Mouse (Mus musculus) CD8-positive naive resting alpha-beta T cell, adult 2 months (primary cell): ENCODE results near the gene Dnmt3l.
"Not testable (repeated sequence)": the region's sequence is repeated elsewhere in the genome, so short reads cannot be mapped to it uniquely, and the experiment has no call there.

Source experiments
- DNase-seq, 2 experiments: peaks; one replicate each; pipeline ENCODE4 v3.0.0; 2022; ENCODE audit warnings: low read depth in 2 of 2, low spot score in 2 of 2

The Dnmt3l gene

DNA sequence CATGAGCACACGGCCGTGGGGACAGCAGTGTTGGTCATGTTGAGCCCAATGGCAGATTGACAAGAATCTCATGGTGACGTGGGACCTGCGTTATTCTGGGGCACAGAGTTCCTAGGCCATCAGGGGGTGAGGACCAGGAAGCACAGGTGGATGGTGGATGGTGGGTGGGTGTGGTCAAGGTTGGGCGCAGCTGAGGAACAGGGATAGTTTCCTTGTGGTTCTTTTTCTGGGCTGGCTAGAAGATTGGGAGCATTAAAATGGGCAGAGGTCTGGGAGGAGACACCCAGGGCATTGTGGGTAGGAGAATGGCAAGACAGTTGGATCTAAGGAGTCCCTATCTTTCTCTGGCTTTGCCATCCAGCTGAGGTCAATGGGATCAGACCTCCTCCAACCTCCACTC is at the start of gene Dnmt3l:
Gene Dnmt3l (plus strand): TSS at position 301 of the 400 bp plus-strand sequence.
- no peak for DNase-seq

DNA sequence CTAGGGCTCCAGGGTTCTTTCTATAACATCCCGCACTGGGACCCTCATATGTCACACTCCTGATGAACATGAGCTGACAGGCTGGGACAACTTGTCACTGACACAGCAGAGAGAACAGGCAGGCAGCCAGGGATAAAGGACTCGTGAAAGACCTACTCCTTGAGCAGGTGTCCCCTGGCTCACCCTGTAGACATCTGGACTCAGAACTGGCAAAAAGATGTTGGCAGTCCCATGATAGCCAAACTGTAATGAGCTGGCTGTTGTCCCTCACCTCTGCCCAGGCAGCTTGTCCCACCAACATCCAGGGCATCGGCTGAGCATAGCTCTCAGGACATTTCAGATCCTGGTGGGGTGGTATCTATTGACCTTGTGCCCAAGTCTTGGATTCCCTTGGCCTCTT is 46.1 kb upstream of the Dnmt3l start:
- no peak for DNase-seq

DNA sequence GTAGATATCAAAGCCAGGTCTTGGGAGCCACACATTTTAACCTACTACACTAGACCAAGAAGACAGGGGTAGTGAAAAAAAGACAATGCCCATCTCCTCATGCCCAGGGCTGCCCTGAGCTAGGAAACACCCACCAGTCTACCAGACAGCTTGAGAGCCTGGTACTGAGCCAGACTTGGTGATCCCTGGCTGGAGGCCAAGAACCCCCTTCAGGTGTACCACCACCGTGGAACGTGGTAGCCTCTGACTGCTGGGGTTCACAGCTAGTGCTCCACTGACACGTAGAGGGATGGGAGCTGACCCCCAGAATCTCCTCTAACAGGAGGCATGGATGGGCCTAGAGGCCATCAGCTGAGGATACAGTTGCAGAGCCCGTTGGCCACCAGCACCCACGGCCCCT is 41.5 kb upstream of the Dnmt3l start:
- DNase-seq = no peak

DNA sequence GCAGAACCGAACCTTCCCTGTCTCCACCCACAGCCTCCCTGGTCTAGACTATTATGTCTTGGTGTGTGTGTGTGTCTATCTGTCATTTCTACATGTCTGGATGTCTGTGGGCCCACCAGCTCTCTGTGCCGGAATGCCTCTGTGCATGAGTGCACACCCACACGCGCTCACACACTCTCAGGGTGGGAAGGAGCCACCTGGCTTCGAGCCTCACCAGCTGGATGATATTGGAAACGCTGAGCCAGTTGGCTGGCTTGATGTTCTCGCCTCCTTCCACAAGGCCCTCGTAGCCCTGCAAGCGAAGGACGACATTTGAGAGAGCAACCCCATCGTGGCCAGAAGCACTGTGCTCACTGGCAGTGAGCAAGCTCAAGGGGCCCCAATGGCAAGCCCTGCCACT is 40.0 kb upstream of the Dnmt3l start:
- DNase-seq = no peak

DNA sequence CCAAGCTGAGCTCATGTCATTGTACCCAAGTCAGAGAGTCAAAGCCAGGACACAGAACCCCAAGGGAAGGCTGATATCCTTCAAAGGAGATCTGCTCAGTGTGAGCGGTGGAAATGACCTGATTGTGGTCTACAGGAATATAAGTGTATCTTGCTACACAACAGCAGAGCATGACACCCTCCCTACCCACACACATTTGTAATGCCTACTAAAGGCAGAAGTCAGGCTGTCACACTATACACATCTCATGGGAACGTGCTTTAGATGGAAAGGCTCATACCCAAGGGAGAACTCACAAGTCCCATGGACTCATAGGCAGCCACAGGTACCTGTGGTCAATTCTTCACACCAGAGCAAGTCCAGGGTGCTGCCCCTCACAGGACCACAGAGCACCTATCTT is 39.4 kb upstream of the Dnmt3l start:
- no peak for DNase-seq

DNA sequence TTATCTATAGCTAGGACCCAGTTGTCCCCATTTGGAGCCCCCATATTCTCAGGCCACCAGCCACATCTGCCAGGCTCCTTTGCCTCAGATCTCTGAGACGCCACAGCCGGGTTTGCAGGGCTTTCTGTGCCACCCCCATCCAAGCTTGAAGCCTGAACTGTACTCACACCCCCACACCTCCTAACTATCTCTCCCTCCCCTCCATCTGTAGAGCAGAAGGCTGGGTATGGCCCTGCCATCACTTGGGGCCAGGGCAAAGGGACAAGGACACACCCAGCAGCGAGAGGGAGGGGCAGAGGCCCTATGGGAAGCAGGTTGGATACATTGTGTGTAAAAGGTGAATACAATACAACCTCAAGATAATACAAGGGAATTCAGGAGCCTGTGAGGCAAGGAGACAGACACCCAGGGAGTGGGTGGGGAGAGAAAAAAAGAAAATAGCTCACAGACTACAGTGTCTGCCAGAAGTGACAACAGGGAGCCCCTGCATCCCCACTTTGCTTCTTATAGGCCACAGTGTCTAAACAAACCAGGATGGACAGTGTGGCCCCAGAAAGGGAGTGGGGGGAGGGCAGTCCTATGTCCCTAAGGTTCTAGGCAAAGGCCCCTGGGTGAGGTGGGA is 37.2 kb upstream of the Dnmt3l start:
- DNase-seq = no peak

DNA sequence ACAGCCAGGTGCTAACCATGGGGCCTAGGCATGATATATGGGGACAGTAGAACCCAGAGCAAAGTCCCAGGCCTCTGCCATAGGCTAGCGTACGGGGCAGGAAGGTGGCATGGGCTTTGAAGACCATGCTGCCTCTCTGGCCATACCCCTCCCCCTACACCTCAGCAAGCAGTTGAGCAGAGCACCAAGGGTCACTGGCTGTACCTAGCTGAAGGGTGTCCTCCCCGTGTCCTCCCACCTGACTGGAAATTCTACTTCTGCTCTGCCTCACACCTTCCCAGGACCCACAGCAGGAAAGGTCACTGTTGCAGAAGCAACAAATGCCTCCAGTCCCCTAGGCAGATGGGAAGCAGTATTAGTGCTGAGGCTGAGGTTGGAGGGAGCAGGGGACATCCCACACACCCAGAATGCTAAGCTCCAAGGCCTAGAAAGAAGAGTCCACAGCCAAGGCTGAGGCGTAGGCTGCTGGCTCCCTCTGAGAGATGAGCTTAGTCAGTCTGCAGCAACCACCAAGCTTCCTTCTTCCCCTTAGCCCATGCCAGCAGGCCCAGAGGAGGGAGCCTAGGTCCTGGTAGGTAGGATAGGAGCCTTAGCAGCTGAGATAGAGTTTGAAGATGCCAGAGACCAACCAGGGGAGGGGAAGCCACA is 35.8 kb upstream of the Dnmt3l start:
- no peak for DNase-seq

DNA sequence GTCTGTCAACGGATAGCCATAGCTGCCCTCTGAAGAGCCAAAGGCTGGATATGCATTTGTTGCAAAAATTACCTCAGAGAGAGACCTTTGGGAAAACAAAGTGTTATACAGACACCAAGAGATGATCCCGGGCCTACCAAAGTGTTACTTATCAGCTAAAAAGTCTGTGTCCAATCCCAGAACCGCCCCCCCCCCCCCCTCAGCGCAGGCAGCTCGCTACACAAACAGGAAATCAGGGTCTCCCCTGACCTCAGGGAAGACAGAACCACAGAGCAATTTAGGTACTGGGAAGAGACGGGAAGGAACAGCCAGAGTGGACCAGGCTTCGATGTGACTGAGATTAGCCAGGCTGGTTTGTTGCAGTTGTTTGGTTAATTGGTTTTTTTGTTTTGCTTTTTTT is 34.5 kb upstream of the Dnmt3l start:
- DNase-seq = no peak

DNA sequence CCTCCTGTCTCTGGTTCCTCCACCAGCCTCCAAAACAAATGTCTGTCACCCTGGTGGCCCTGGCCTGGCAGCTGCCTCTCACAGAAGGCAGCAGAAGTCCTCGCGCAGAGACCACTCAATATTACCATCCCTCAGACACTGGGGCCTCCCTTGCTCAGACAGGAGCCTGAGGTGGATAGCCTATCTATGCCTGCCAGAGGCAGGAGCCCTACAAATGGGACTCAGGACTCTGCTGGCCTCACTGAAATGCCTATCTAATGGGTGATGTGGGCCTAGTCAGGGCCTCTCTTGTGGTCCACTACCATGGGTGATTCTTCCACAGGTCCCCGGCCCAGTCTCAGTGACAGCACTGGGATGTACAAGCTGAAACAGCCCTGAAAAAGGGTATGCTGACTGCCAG is 33.6 kb upstream of the Dnmt3l start:
- DNase-seq = no peak

DNA sequence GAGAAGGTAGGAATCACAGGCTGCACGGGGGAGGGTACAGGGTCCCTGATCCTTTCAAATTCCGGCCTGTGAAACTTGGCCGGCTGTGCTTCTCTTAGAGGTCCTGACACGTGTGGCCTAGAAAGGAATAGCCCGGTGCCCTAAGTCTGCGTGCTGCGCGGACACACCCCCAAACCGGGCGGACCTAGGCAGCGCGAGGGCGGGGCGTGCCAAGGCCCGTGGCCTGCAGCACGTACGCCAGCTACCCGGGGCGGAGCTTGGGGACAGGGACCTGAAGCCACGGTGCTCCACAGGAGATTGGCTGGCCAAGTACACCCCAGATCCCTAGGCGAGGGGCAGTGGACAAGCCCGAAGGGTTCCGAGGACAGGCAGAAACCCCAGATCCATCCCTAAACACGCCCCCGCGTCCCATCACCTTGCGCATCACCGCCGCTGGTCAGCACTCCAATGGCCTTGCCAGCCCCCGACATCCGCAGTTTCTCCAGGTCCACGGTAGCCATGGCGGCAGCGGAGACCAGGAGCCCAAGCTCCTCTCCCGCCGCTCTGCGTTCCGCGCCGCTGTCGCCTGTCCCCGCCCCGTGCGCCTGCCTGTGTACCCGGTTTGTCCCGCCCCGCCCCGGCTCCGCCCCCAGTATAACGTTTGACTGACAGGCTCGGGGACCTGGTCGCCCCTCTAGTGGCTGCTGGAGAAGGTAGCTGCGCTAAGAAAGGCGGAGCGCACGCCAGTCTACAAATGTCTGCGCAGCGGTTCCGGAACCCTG is 32.4 kb upstream of the Dnmt3l start:
- DNase-seq = peak; percentile 93 to 97

DNA sequence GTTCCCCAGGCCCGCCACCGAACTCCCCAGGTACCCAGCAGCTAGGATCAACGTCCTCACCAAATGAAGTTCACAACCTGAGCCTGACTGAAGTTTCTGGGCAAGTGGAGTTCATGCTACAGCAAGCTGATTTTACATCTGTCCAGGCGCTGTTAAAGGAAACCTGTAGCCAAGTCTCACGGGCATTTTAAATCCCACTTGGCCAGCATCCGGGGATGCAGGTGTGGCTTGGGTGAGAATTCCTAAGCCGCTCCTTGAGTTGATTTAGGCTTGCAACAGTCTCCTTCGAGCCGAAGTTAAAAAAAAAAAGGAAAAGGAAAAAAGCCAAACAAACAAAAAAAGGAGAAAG is 31.8 kb upstream of the Dnmt3l start, which contains the start of gene Pfkl:
Gene Pfkl (minus strand): TSS at position 139 of the 349 bp plus-strand sequence.
- DNase-seq = no peak

DNA sequence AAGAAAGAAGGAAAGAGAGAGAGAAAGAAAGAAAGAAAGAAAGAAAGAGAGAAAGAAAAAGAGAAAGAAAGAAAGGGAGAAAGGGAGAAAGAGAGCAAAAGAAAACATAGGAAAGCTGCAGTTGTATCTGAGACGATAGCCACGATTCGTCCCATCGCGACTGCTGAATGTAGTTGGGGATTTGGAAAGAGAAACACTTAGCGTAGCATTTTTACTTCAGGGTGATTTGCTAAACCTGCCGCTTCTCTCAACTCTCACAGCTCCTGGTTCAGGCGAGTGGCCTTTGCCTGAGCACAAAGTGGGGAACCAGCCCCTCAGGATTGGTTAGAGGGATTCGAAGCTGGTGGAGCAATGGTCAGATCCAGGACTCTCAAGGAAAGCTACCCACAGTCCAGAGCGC is 31.4 kb upstream of the Dnmt3l start:
- DNase-seq = no peak

DNA sequence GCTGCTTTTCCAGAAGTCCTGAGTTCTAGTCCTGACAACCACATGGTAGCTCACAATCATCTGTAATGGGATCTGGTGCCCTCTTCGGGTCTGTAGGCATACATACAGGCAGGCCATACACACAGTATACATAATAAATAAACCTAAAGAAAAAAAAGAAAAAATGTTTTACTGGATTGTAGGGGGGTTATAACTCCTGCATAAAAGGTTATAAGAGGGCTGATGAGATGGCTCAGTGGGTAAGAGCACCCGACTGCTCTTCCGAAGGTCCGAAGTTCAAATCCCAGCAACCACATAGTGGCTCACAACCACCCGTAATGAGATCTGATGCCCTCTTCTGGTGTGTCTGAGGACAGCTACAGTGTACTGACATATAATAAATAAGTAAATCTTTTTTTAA is 30.6 kb upstream of the Dnmt3l start:
- DNase-seq = not testable (repeated sequence)

DNA sequence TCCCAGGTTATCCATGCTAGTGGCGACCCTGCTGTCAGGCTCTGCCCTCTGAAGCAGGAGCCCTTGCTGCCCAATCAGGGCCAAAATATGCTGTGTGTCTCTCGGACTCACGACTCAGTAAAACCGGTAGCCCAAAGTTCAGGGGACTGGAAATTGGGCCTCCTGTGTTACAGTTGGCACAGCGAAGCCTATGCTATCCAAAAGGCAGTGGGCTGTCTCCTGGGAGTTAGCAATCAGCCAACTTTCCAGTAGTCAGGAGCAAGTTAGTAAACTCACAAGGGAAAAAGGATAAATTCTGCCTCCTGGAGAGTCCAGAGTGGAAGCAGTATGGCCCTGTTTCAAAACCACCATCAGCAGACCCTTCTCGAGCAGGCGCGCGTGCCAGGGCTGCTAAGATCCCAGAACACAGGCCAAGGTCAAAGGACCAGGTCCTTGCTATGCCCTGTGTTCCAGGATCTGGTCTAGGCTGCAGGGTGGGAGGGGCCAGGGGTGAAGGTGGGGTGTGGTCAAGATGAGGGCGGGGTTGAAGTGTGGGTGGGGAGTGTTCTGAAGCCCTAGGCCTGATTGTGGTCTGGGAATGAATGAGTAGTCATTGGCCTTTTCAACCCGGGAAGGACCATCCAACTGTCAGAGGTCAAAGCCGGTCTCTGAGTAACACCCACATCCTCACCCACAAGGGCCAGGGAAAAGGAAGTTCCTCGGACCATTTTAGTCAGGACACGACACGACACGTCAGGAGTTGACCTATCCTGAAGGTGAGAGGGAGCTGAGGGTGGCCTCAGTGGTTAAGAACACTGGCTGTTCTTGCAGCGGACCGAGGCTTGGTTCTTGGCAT is 28.9 kb upstream of the Dnmt3l start:
- no peak for DNase-seq

DNA sequence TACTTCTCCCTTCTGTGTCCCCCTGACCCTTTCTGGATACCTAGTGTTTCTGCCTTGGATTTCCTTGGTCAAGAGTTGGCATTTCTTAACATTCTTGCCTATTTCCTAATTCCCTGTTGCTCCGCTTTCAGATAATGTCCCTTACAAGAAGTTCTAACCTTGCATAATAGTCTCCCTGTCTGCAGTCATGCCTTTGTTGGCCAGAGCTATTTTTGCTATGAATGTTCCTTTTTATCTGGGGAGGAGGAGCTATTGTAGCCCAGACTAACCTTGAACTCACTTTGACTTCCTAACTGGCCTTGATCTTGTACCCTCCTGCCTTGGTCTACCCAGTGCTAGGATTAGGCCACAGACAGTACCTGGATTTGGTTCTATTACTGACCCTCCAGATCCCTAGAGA is 26.3 kb upstream of the Dnmt3l start:
- no peak for DNase-seq

DNA sequence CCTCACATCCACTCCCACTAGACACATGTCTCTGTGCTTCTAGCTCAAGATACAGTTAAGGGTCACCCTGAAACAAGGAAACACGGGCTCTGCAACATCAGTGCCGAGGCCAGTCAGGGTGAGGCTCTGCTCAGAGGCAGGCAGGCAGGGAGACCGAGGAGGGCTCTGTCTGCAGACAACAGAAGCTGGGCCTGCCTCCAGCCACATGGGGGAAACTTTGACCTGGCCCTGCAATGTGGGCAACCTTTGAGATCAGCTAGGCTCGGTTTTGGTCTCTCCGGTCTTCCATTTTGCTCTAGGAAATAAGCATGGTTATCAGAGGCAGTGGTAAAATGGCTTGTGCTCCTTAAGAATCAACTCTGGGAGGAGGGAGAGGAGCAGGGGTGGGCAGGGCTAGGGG is 25.4 kb upstream of the Dnmt3l start:
- no peak for DNase-seq

DNA sequence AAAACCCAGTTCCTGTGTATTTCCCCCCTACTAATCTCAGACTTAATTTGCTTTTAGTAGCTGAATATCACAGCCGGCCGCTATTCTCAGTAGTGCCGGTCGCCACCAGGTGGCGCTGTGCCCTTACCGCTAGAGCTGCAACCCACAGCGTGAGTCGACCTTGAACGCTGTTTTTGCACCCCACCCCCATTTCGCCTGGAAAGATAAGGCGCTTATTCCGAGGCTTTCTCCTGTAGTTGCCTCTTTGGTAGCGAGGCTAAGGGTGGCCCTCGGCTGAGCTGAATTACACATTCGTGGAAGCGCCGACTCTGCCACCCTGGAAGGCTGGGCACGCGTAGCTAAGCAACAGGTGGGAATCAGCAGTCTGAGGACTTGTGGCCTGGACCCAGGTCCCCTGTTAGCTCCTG is 22.9 kb upstream of the Dnmt3l start:
- peak; percentile 61 to 73 for DNase-seq

DNA sequence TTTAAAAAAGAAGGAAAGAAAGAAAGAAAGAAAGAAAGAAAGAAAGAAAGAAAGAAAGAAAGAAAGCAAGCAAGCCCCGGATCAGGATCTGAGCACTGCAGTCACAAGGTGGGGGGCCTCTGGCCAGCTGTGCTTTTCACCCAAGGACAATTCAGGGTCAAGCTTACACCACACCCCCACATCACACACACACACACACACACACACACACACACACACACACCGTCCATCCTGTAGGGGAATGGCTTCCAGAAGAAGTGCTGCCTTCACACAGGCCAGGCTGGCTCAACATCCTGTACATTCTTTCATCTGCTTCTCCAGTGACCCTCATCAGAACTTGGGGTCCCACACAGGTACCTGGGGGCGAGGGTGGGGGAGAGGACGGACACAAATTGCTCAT is 22.5 kb upstream of the Dnmt3l start:
- no peak for DNase-seq

DNA sequence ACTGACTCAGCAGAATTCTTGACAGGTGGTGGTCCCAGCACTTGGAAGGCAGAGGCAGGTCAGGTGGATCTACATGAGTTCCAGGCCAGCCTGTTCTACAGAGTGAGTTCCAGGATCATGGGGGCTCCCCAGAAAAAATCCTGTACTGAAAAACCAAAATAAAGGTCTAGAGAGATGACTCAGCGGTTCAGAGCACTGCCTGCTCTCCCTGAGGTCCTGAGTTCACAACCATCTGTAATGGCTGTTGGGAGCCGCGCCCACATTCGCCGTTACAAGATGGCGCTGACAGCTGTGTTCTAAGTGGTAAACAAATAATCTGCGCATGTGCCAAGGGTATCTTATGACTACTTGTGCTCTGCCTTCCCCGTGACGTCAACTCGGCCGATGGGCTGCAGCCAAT is 21.8 kb upstream of the Dnmt3l start:
- DNase-seq = not testable (repeated sequence)

DNA sequence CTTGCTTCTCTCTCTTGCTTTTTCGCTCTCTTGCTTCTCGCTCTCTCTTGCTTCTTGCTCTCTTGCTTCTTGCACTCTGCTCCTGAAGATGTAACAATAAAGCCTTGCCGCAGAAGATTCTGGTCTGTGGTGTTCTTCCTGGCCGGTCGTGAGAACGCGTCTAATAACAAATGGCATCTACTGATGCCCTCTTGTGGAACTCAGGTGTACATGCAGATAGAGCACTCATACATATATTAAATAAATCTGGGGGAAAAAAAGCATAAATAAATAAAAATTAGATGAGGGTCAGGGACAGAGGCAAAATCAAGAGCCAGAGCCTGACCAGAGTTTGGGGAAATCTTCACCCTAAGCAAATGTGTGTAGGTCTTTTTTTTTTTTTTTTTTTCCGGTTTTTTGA is 16.3 kb upstream of the Dnmt3l start:
- DNase-seq = not testable (repeated sequence)

DNA sequence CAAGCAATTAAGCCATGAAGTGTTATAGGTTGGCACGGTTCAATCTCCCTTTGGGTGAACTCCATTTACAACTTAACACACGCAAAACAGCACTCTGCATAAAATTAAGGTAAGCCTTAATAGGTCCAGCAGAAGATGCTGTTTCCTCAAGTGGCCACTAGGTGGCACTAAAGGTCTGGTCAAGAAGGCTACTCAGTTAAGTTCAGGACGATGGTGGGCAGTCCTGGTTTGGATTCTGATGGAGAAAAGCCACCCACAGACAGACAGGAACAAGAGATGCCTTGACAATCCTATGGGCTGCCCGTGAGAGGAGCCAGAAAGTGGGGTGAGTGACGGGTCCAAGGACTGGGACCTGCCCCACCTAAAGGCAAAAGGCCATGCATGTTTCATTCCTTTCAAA is 13.6 kb upstream of the Dnmt3l start:
- peak; percentile 56 to 65 for DNase-seq

DNA sequence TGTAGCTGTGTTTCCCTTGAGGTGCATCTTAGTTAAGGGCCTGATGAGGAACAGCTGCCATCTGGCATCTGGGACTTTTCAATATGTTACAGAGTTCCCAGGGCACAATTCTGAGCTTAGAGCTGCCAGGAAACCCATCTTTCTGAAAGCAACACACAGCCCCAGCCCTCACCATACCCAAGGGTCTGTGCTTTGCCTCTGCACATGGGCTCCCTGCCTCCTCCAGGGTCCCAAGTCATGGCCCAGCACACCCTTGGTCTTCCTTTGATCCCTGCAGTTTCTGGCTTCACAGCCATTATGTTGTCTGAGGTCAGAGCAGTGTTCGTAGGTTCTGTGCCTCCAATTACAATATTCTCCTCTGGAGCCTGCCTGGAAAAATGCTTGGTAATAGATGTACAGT is 12.7 kb upstream of the Dnmt3l start:
- DNase-seq = no peak
